Mouse (Mus musculus) E14TG2a.4 (cell line): Measurements from ENCODE around the gene Dusp11.
"Not testable (repeated sequence)": the region's sequence is repeated elsewhere in the genome, so short reads cannot be mapped to it uniquely, and the experiment has no call there.

Source experiments
- CTCF ChIP-seq: conservative IDR thresholded peaks from 2 replicates; pipeline ENCODE4 v1.5.1; 2014; ENCODE audit warnings: low read length
- NANOG ChIP-seq: IDR thresholded peaks from 2 replicates; pipeline ENCODE4 v1.6.1; 2014; ENCODE audit warnings: borderline replicate concordance, low read length, mixed read lengths
- POU5F1 ChIP-seq: IDR thresholded peaks from 2 replicates; pipeline ENCODE4 v1.6.1; 2014; ENCODE audit warnings: low read length, borderline replicate concordance

DNA sequence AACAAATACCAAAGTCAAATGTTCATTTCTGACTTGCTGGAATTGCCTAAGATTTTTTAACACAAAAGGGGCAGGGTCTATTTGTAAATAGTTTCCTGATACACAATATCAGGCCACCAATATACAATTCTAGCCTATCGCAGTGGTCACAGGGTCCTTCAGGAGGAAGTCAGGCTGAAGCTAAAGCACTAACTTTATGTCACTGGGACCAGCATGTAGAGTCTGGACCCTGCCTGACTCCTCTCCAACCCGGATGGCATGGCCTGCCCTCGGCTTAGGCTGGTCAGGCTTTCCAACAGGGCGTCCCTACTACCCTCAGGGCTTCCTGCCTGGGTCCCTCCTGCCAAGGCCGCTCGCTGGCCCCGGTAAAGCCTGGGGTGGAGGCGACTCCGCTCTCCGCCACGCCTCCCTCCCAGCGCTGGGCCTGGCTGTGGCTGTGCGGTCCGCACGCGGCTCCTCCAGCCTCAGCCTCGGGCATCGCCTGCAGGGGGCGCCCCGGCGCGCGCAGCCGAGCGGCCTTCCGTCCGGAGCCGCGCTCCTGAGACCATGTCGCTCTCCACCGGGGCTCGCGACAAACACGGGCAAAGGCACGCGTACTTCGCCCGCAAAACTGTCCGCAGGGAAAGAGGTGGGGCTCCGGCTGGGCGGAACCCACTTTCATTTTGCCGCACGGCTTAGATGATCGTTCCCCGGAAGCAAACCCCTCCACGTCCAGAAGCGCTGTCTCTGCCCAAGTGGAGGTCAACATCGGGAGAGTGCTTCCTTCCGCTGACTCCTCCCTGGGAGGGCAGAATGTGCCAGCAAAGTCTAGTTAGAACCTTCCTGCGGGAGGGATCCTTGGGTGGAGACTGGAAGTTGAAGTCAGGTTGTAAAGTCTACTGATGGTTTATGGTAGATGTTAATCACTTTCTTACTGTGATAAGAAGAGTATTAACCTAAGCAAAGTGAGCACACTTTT is 24.7 kb downstream of the Dusp11 start:
- not testable (repeated sequence) for TF ChIP-seq CTCF, NANOG, POU5F1
